Mouse (Mus musculus) ES-E14 (cell line): ENCODE measurements at regions not wholly inside any gene's neighbourhood (a gene's known extent, or its start where the extent isn't known, plus 50 kb on each side); places are given as distances from the start of the nearest gene placed in this dataset.

Experiments used
- DNase-seq: peaks from one replicate; pipeline ENCODE4 v3.0.0-alpha.2; 2013; ENCODE audit warnings: low read depth, low spot score
- H3K27ac ChIP-seq: 2 replicates; pipeline ENCODE4 v1.5.1; 2012; ENCODE audit warnings: low read depth, mild to moderate bottlenecking, low read length, moderate library complexity, mixed read lengths; ENCODE audit not compliant: poor library complexity, insufficient read depth, severe bottlenecking
- H3K36me3 ChIP-seq: 2 replicates; pipeline ENCODE4 v1.6.1; 2012; ENCODE audit warnings: mild to moderate bottlenecking, low read length, moderate library complexity, mixed read lengths; ENCODE audit not compliant: control insufficient read depth, poor library complexity, insufficient read depth, severe bottlenecking
- H3K4me1 ChIP-seq, 2 experiments: fragments of 150-350 bp in 1 of 2; sonication (generic) in 1 of 2; 2 replicates each; pipeline ENCODE4 v1.6.1; 2012; ENCODE audit warnings: low read length in 2 of 2, mild to moderate bottlenecking in 1 of 2, mixed read lengths in 1 of 2; ENCODE audit not compliant: control insufficient read depth in 2 of 2, insufficient read depth in 2 of 2, poor library complexity in 1 of 2
- H3K4me3 ChIP-seq, 2 experiments: fragments of 150-350 bp in 1 of 2; sonication (generic) in 1 of 2; 2 replicates each; pipeline ENCODE4 v1.5.1; 2012; ENCODE audit warnings: low read length in 2 of 2, low read depth in 1 of 2, mild to moderate bottlenecking in 1 of 2, mixed read lengths in 1 of 2; ENCODE audit not compliant: insufficient read depth in 1 of 2, poor library complexity in 1 of 2, severe bottlenecking in 1 of 2
- H3K9ac ChIP-seq: 2 replicates; pipeline ENCODE4 v1.6.1; 2012; ENCODE audit warnings: low read depth, mild to moderate bottlenecking, low read length, mixed read lengths; ENCODE audit not compliant: poor library complexity, insufficient read depth, severe bottlenecking
- H3K9me3 ChIP-seq: fragments of 150-350 bp; sonication (generic); 2 replicates; pipeline ENCODE4 v1.6.1; 2012; ENCODE audit warnings: low read depth, mild to moderate bottlenecking, low read length; ENCODE audit not compliant: control insufficient read depth, insufficient read depth
- CHD2 ChIP-seq: IDR thresholded peaks from 2 replicates; pipeline ENCODE4 v1.6.1; 2014; ENCODE audit warnings: mild to moderate bottlenecking, low read depth, low read length, inconsistent platforms
- HCFC1 ChIP-seq: IDR thresholded peaks from 2 replicates; pipeline ENCODE4 v1.6.1; 2012; ENCODE audit warnings: low read length, inconsistent platforms, borderline replicate concordance; ENCODE audit not compliant: insufficient read depth
- MAFK ChIP-seq: IDR thresholded peaks from 2 replicates; pipeline ENCODE4 v1.6.1; 2014; ENCODE audit warnings: mild to moderate bottlenecking, low read depth, low read length, inconsistent platforms; ENCODE audit not compliant: insufficient read depth
- ZC3H11A ChIP-seq: IDR thresholded peaks from 2 replicates; pipeline ENCODE4 v1.6.1; 2012; ENCODE audit warnings: low read depth, mild to moderate bottlenecking, inconsistent platforms, low read length, borderline replicate concordance
- ZNF384 ChIP-seq: IDR thresholded peaks from 2 replicates; pipeline ENCODE4 v1.6.1; 2012; ENCODE audit warnings: low read depth, low read length, inconsistent platforms
- in situ Hi-C, 2 experiments: fragments of 600-800 bp; cut with MboI; formaldehyde crosslinking; loops; one replicate each; pipeline ENCODE4 v1.15.1; 2025; ENCODE audit warnings: low sequenced_read_pairs in 2 of 2, inconsistent platforms in 1 of 2; ENCODE audit not compliant: unreplicated experiment in 2 of 2

DNA sequence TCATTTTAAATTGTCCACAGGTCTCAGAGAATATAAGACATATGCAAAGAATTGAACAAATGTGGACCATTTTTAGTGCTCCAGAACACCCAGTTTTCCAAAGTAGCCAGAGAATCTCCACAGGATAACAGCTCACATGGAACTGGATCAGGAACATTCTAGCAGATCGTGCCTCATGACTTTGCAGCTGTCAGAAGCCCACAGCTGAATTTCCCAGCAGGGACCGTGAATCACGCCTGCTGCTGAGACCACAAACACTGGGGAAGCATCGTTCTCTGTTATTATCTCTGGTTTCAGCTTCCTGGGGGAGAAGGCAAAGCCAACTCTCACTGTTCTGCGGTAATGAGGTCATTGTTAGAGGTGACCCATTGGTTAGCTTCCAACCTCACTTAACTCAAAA lies 60.4 kb upstream of the Gpr139 start:
- Histone ChIP-seq H3K4me1 (no peaks in the 10 kb centered on the region), H3K9me3 (no peaks in the 10 kb centered on the region), H3K4me3 (no peak overlapping the region), H3K9ac (no peak overlapping the region), H3K27ac (no peak overlapping the region), H3K36me3 (no peaks in the 10 kb centered on the region)
- in situ Hi-C loops = no loop called here
- TF ChIP-seq CHD2 = no peak
- TF ChIP-seq HCFC1 = no peak
- no peak for TF ChIP-seq ZC3H11A
- TF ChIP-seq ZNF384 = no peak
- TF ChIP-seq MAFK = no peak
- DNase-seq = no peak

DNA sequence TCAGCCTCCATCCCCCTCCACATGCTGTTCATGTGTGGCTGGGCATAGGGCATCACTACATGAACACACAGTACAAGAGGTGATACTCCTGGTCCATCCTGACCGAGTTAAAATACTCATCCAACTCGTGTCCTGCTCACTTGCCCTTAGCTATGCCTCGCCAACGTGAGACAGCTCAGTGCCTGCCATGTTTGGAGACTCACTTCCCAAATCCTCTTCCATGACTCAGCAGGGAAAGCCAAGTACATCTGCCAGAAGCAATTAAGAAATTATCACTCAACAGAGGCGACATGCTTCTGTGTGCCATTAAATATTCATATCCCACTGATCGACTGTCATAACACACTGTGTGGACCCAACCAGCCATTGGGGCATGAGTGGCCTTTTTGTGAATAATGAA lies 51.9 kb upstream of the Gpr139 start:
- Histone ChIP-seq H3K9me3 (no peaks in the 10 kb centered on the region), H3K9ac (no peak overlapping the region), H3K4me3 (no peak overlapping the region), H3K4me1 (no peaks in the 10 kb centered on the region), H3K27ac (no peak overlapping the region), H3K36me3 (no peaks in the 10 kb centered on the region)
- TF ChIP-seq CHD2 = no peak
- no peak for TF ChIP-seq ZC3H11A
- TF ChIP-seq HCFC1 = no peak
- no peak for TF ChIP-seq MAFK
- no peak for TF ChIP-seq ZNF384
- in situ Hi-C loops = no loop called here
- DNase-seq = no peak
